Mouse (Mus musculus): ENCODE results near the gene Asb2.

GRCm38 (mm10) chr12:103300493-103300892 lies 55.3 kb downstream of the Asb2 start:
- no peak for TF ChIP-seq POLR2A (IDR thresholded peaks at IDR 0.05; ENCODE audit: extremely low read depth, insufficient read depth, low read length)
- no peak for TF ChIP-seq CTCF (IDR thresholded peaks at IDR 0.05; ENCODE audit: low read depth, low read length)

All from liver, adult 2 months (tissue).